Mouse (Mus musculus): ENCODE measurements around the gene Gm7982.
"Not testable (repeated sequence)": the region's sequence is repeated elsewhere in the genome, so short reads cannot be mapped to it uniquely, and the experiment has no call there.

Gene Gm7982

GRCm38 (mm10) chr5:95741714-95742113 is at the start of gene Gm7982:
Gene Gm7982, plus strand, starts transcription at chr5:95742014.
- not testable (repeated sequence) for DNase-seq (ENCODE audit: low spot score)

- not testable (repeated sequence) for DNase-seq (ENCODE audit: low spot score)
These were observed 5.7 kb upstream of the Gm7982 start, which contains the start of gene Gm7978 for GRCm38 (mm10) chr5:95736073-95736472. Gene Gm7978, minus strand, starts transcription at chr5:95736173.

GRCm38 (mm10) chr5:95775690-95776089 is 33.9 kb downstream of the Gm7982 start, which contains the start of gene E330014E10Rik:
Gene E330014E10Rik, plus strand, starts transcription at chr5:95775990.
- DNase-seq (ENCODE audit: low spot score): not testable (repeated sequence)
